Mouse (Mus musculus): ENCODE data around the gene AW549877. TPM values are rescaled to one million over a fixed set of nuclear protein-coding genes. Genes with fewer than 3 reads are reported as not detected.

Gene AW549877
- polyA plus RNA-seq, 1 experiment from 2014 or later, result 43.6 TPM

DNA sequence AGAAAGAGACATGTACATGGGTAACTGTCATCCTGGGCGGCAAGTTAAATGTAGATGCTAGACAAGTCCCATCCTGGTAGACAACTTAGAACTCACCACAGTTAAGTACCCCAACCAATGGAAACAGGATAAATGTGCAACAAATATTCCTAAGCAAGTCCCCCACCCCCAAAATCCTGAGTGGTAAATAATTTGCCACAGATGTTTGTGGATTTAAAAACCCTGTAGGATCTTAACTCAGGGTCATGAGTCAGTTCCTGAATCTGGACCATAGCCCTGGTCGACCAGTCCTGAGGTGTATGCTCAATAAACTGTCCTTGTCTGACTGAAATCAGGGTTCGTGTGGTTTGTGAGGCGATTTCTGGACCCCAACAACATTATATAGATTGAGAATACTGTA, 62.1 kb downstream of the AW549877 start:
- Histone ChIP-seq H3K27me3 (replicated peaks; ENCODE audit: control insufficient read depth, insufficient read depth, low read length) (no peaks in the 10 kb centered on the region), H3K4me2 (ENCODE audit: low read length) (no peak overlapping the region), H3K4me1 (ENCODE audit: control insufficient read depth, insufficient read depth, low read length) (no peaks in the 10 kb centered on the region), H3K9me3 (replicated peaks; ENCODE audit: control insufficient read depth, low read length) (no peaks in the 10 kb centered on the region), H3K36me3 (ENCODE audit: control insufficient read depth, insufficient read depth, low read length) (no peaks in the 10 kb centered on the region), H3K27ac (ENCODE audit: low read depth, low read length) (no peak overlapping the region), H3K4me3 (ENCODE audit: low read depth, low read length) (no peak overlapping the region), H3K9ac (ENCODE audit: low read length) (no peak overlapping the region)
- ATAC-seq, result no peak
- 90% methylated on average over 4 of the region's 4 CpGs for WGBS
- no peak for DNase-seq (ENCODE audit: low spot score)

Other genes with a start within 250 kb of the AW549877 start
- gene Fbxo4, start 16.2 kb downstream of the AW549877 start, polyA plus RNA-seq (2014; fragmentation: Nextera tagmentation; extraction: Ambion mirVana), result 7.9 and 8.0 TPM in 2 replicates
- gene Oxct1, start 30.6 kb upstream of the AW549877 start, polyA plus RNA-seq (2014; fragmentation: Nextera tagmentation; extraction: Ambion mirVana), result 244 and 275 TPM in 2 replicates

Data from forebrain, embryonic 14.5 days (tissue).